Mouse (Mus musculus) hindbrain, embryonic 12.5 days (tissue): ENCODE measurements around the gene Sdk1. TPM values are rescaled to one million over a fixed set of nuclear protein-coding genes. Genes with fewer than 3 reads are reported as not detected.

Experiments
- ATAC-seq: fragments of 200-750 bp; cut with Nextera tagmentation; 2 replicates; pipeline ENCODE4 v1.8.0; 2017; ENCODE audit warnings: moderate TSS enrichment; ENCODE audit not compliant: low FRiP score
- H3K27ac ChIP-seq: fragments of 300-500 bp; sonication (generic); 2 replicates; pipeline ENCODE4 v1.5.1; 2016; ENCODE audit warnings: mild to moderate bottlenecking
- H3K27me3 ChIP-seq: fragments of 300-500 bp; sonication (generic); 2 replicates; pipeline ENCODE4 v1.6.1; 2016; ENCODE audit warnings: mild to moderate bottlenecking
- H3K36me3 ChIP-seq: fragments of 300-500 bp; sonication (generic); 2 replicates; pipeline ENCODE4 v1.6.1; 2016; ENCODE audit warnings: mild to moderate bottlenecking
- H3K4me1 ChIP-seq: fragments of 300-500 bp; sonication (generic); 2 replicates; pipeline ENCODE4 v1.6.1; 2016
- H3K4me2 ChIP-seq: fragments of 300-500 bp; sonication (generic); replicated peaks from 2 replicates; pipeline ENCODE4 v1.6.1; 2016; ENCODE audit warnings: mild to moderate bottlenecking
- H3K4me3 ChIP-seq: fragments of 300-500 bp; sonication (generic); 2 replicates; pipeline ENCODE4 v1.5.1; 2016; ENCODE audit warnings: mild to moderate bottlenecking
- H3K9ac ChIP-seq: fragments of 300-500 bp; sonication (generic); 2 replicates; pipeline ENCODE4 v1.6.1; 2016; ENCODE audit warnings: mild to moderate bottlenecking, moderate library complexity
- H3K9me3 ChIP-seq: fragments of 300-500 bp; sonication (generic); replicated peaks from 2 replicates; pipeline ENCODE4 v1.6.1; 2016; ENCODE audit warnings: mild to moderate bottlenecking
- WGBS: fragments of 180-500 bp; shearing (Covaris S2); methylation state at CpG from one replicate; pipeline ENCODE4 v1.1.7; 2016; 5-methylcytosine and 5-hydroxymethylcytosine counted together
- polyA plus RNA-seq: library from polyadenylated mRNA; unstranded; fragments of >200 nt; fragmentation: Nextera tagmentation; extraction: Ambion mirVana; gene quantifications from 2 replicates; pipeline ENCODE4 v1.2.1, GENCODE M21; 2016

Gene Sdk1
- polyA plus RNA-seq, 1 experiment from 2014 or later = 3.5 TPM

GRCm38 (mm10) chr5:141277112-141277511 is 35.8 kb downstream of the Sdk1 start:
- no peaks in the 10 kb centered on the region for H3K27me3 ChIP-seq
- H3K9ac ChIP-seq = no peak overlapping the region
- no peak overlapping the region for H3K27ac ChIP-seq
- ATAC-seq = no peak
- no peak overlapping the region for H3K4me3 ChIP-seq
- H3K4me2 ChIP-seq = no peak overlapping the region
- no peaks in the 10 kb centered on the region for H3K9me3 ChIP-seq
- 90% methylated on average over 6 of the region's 6 CpGs for WGBS
- H3K4me1 ChIP-seq = no peaks in the 10 kb centered on the region
- H3K36me3 ChIP-seq = no peaks in the 10 kb centered on the region

GRCm38 (mm10) chr5:141281751-141282150 is 40.5 kb downstream of the Sdk1 start:
- Histone ChIP-seq H3K9me3 (no peaks in the 10 kb centered on the region), H3K4me1 (no peaks in the 10 kb centered on the region), H3K4me2 (no peak overlapping the region), H3K9ac (no peak overlapping the region), H3K36me3 (no peaks in the 10 kb centered on the region), H3K27me3 (no peaks in the 10 kb centered on the region), H3K4me3 (no peak overlapping the region), H3K27ac (no peak overlapping the region)
- ATAC-seq = no peak
- WGBS = 68% methylated on average over 2 of the region's 2 CpGs

- Histone ChIP-seq H3K4me1 (no peaks in the 10 kb centered on the region), H3K27ac (no peak overlapping the region), H3K27me3 (no peaks in the 10 kb centered on the region), H3K9me3 (no peaks in the 10 kb centered on the region), H3K4me3 (no peak overlapping the region), H3K9ac (no peak overlapping the region), H3K36me3 (no peaks in the 10 kb centered on the region), H3K4me2 (no peak overlapping the region)
- ATAC-seq = no peak
These were observed 48.3 kb downstream of the Sdk1 start for GRCm38 (mm10) chr5:141289611-141290010.

- Histone ChIP-seq H3K9me3 (no peaks in the 10 kb centered on the region), H3K4me1 (no peaks in the 10 kb centered on the region), H3K27me3 (no peaks in the 10 kb centered on the region), H3K27ac (no peak overlapping the region), H3K4me2 (no peak overlapping the region), H3K36me3 (no peaks in the 10 kb centered on the region), H3K9ac (no peak overlapping the region), H3K4me3 (no peak overlapping the region)
- ATAC-seq = no peak
- 91% methylated on average over 7 of the region's 7 CpGs for WGBS
These were observed 54.0 kb downstream of the Sdk1 start for GRCm38 (mm10) chr5:141295240-141295639.

DNA sequence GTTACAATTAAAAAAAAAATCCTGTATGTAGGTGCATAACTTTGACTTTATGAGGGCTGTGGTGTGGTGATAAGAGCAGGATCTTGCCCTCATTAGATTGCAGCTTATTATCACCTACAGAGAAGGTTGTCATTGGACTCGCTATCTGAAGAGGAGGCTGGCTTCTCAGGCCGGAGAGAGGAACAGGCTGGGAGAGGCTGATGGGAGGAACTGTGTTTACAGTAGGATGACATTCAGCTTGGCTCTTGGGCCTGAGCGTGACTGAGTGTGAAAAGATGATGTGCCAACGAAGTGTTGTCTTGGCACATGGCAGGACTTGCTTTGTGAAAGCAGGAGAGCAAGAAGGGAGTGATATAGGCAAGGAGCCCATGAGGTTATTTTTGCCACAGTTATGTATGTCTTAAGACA is 61.0 kb downstream of the Sdk1 start:
- no peak for ATAC-seq
- Histone ChIP-seq H3K27ac (no peak overlapping the region), H3K27me3 (no peaks in the 10 kb centered on the region), H3K4me2 (no peak overlapping the region), H3K9ac (no peak overlapping the region), H3K9me3 (no peaks in the 10 kb centered on the region), H3K36me3 (no peaks in the 10 kb centered on the region), H3K4me3 (no peak overlapping the region), H3K4me1 (no peaks in the 10 kb centered on the region)
- 89% methylated on average over 4 of the region's 4 CpGs for WGBS

DNA sequence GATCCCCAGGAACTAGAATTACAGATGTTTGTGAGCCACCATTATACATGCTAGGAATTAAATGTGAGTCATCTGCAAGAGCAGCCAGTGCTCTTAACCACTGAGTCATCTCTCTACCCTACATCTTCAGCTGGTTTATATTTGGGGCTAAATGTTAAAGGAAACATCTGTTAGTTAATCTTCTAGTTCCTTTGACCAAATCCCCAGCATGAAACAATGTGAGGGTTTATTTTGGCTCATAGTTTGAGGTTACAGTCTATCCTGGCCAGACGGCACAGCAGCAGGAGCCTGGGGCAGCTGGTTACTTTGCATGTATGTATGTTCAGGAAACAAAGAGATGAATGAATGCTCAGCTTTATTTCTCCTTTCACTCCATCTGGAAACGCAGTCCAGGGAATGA is 62.5 kb downstream of the Sdk1 start:
- ATAC-seq = no peak
- H3K4me3 ChIP-seq = no peak overlapping the region
- H3K36me3 ChIP-seq = no peaks in the 10 kb centered on the region
- H3K4me2 ChIP-seq = no peak overlapping the region
- H3K27ac ChIP-seq = no peak overlapping the region
- 70% methylated on average over 2 of the region's 2 CpGs for WGBS
- no peaks in the 10 kb centered on the region for H3K27me3 ChIP-seq
- H3K9me3 ChIP-seq = no peaks in the 10 kb centered on the region
- H3K4me1 ChIP-seq = no peaks in the 10 kb centered on the region
- no peak overlapping the region for H3K9ac ChIP-seq

DNA sequence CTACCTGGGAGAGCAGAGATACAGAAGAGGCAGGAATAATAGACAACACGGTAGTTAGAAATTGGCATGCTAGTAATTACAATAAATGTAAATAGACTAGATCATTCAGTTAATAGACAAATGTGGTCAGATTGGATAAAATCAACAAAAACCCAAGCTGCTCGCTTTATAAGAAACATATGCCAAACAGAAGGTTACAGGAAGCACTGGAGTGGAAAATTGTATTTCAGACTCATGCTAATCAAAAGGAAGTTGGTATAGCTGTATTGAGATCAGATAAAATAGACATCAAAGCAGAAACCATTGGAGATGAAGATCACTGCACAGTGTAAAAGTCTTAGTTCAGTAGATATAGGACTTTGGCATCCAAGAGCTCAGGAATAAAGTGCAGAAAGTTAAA is 63.4 kb downstream of the Sdk1 start:
- no peak overlapping the region for H3K4me3 ChIP-seq
- H3K27me3 ChIP-seq = no peaks in the 10 kb centered on the region
- no peaks in the 10 kb centered on the region for H3K4me1 ChIP-seq
- H3K9ac ChIP-seq = no peak overlapping the region
- 71% methylated on average over 2 of the region's 2 CpGs for WGBS
- H3K9me3 ChIP-seq = no peaks in the 10 kb centered on the region
- no peaks in the 10 kb centered on the region for H3K36me3 ChIP-seq
- H3K27ac ChIP-seq = no peak overlapping the region
- no peak overlapping the region for H3K4me2 ChIP-seq
- no peak for ATAC-seq

GRCm38 (mm10) chr5:141310641-141311040 is 69.4 kb downstream of the Sdk1 start:
- no peaks in the 10 kb centered on the region for H3K36me3 ChIP-seq
- no peak for ATAC-seq
- no peak overlapping the region for H3K4me3 ChIP-seq
- H3K4me1 ChIP-seq = no peaks in the 10 kb centered on the region
- no peak overlapping the region for H3K4me2 ChIP-seq
- H3K9me3 ChIP-seq = no peaks in the 10 kb centered on the region
- WGBS = 85% methylated on average over 1 of the region's 1 CpGs
- no peak overlapping the region for H3K9ac ChIP-seq
- no peak overlapping the region for H3K27ac ChIP-seq
- no peaks in the 10 kb centered on the region for H3K27me3 ChIP-seq

GRCm38 (mm10) chr5:141311801-141312200 is 70.5 kb downstream of the Sdk1 start:
- Histone ChIP-seq H3K36me3 (no peaks in the 10 kb centered on the region), H3K4me2 (no peak overlapping the region), H3K4me1 (no peaks in the 10 kb centered on the region), H3K9me3 (no peaks in the 10 kb centered on the region), H3K27ac (no peak overlapping the region), H3K9ac (no peak overlapping the region), H3K4me3 (no peak overlapping the region), H3K27me3 (no peaks in the 10 kb centered on the region)
- ATAC-seq = no peak
- 75% methylated on average over 2 of the region's 2 CpGs for WGBS

DNA sequence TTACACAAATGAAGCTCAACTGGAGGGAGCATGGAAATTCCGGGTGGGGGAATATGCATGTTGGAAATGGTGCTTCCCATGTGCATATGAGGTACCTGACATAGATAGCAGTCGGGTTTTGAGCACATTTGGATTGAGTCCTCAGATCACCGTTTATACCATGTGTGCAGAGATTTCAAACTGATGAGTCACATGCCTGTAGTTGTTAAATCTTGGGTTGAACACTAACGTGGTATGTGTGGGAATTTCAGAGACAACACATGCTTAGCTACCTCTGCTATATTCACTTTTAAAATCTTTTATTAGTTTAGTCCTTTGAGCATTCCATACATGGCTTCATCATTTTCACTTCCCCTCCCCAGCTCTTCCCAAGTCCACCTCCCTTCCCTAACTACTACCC is 71.0 kb downstream of the Sdk1 start:
- 89% methylated on average over 4 of the region's 4 CpGs for WGBS
- H3K4me1 ChIP-seq = no peaks in the 10 kb centered on the region; the same call in 1 of the 2 replicates
- ATAC-seq = no peak
- no peaks in the 10 kb centered on the region for H3K36me3 ChIP-seq
- H3K27ac ChIP-seq = no peak overlapping the region
- no peaks in the 10 kb centered on the region for H3K9me3 ChIP-seq
- H3K4me2 ChIP-seq = no peak overlapping the region
- no peak overlapping the region for H3K9ac ChIP-seq
- no peak overlapping the region for H3K4me3 ChIP-seq
- no peaks in the 10 kb centered on the region for H3K27me3 ChIP-seq

DNA sequence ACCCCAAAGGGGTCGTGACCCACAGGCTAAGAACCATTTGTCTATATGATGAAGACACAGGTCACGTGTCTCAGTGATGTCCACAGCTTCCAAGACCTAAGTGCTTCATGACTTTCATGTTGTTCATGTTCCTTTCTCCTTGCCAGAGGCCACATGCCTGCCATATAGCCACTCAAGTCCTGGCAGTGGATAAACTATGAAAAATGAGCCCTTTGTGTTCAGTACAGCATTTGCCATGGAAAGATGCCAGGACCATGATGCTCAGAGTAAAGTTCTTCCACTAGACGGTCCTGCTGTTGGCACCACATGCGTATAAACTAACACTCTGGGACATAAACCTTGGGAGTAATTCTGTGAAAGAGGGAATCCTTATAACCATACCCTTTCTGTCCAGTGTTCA is 75.8 kb downstream of the Sdk1 start:
- Histone ChIP-seq H3K4me1 (no peaks in the 10 kb centered on the region; the same call in 1 of the 2 replicates), H3K9me3 (no peaks in the 10 kb centered on the region), H3K4me3 (no peak overlapping the region), H3K27me3 (no peaks in the 10 kb centered on the region), H3K9ac (no peak overlapping the region), H3K27ac (no peak overlapping the region), H3K4me2 (no peak overlapping the region), H3K36me3 (no peaks in the 10 kb centered on the region)
- 79% methylated on average over 4 of the region's 4 CpGs for WGBS
- ATAC-seq = no peak

GRCm38 (mm10) chr5:141324910-141325309 is 83.6 kb downstream of the Sdk1 start:
- ATAC-seq = no peak
- H3K4me3 ChIP-seq = no peak overlapping the region

GRCm38 (mm10) chr5:141344376-141344775 is 103.1 kb downstream of the Sdk1 start:
- WGBS = 73% methylated on average over 4 of the region's 4 CpGs
- Histone ChIP-seq H3K4me2 (no peak overlapping the region), H3K9me3 (no peaks in the 10 kb centered on the region), H3K27me3 (no peaks in the 10 kb centered on the region), H3K4me3 (no peak overlapping the region), H3K9ac (no peak overlapping the region), H3K27ac (no peak overlapping the region), H3K36me3 (no peaks in the 10 kb centered on the region), H3K4me1 (no peaks in the 10 kb centered on the region; the same call in 1 of the 2 replicates)
- ATAC-seq = no peak

More at GRCm38 (mm10) chr5:141324910-141325309, 83.6 kb downstream of the Sdk1 start:
- 90% methylated on average over 4 of the region's 4 CpGs for WGBS
- Histone ChIP-seq H3K9me3 (no peaks in the 10 kb centered on the region), H3K36me3 (no peaks in the 10 kb centered on the region), H3K4me2 (no peak overlapping the region), H3K27ac (no peak overlapping the region), H3K4me1 (no peaks in the 10 kb centered on the region), H3K9ac (no peak overlapping the region), H3K27me3 (no peaks in the 10 kb centered on the region)

GRCm38 (mm10) chr5:141345476-141345875 is 104.2 kb downstream of the Sdk1 start:
- no peak overlapping the region for H3K4me2 ChIP-seq
- no peaks in the 10 kb centered on the region for H3K36me3 ChIP-seq
- H3K27ac ChIP-seq = no peak overlapping the region
- H3K4me1 ChIP-seq = no peaks in the 10 kb centered on the region; the same call in 1 of the 2 replicates
- no peaks in the 10 kb centered on the region for H3K9me3 ChIP-seq
- H3K9ac ChIP-seq = no peak overlapping the region
- no peak for ATAC-seq
- no peaks in the 10 kb centered on the region for H3K27me3 ChIP-seq
- H3K4me3 ChIP-seq = no peak overlapping the region
- WGBS = 60% methylated on average over 5 of the region's 5 CpGs
